Mouse (Mus musculus) gastrocnemius, adult 18-20 months (tissue): ENCODE results near the gene Mixl1. TPM values are rescaled to one million over a fixed set of nuclear protein-coding genes. Genes with fewer than 3 reads are reported as not detected.

Experiments
- DNase-seq: peaks from one replicate; pipeline ENCODE4 v3.0.0; 2021; ENCODE audit warnings: low spot score
- long read RNA-seq, 2 experiments: library from polyadenylated mRNA; stranded (forward); transcript quantifications; one replicate each; pipeline ENCODE4 v2.0.0; 2021
- total RNA-seq, 2 experiments: library from RNA; stranded (reverse); gene quantifications; 2 replicates each; pipeline ENCODE4 v1.2.3; 2021

Mixl1 gene
- total RNA-seq = not detected
- long read RNA-seq, experiment 1 = 0 reads
- long read RNA-seq, experiment 2 = 0 reads

- DNase-seq = no peak
Measured at GRCm38 (mm10) chr1:180696626-180697352, at the start of gene Mixl1. Gene Mixl1 (minus strand): TSS chr1:180697034.

GRCm38 (mm10) chr1:180729231-180729630 lies 32.4 kb upstream of the Mixl1 start:
- DNase-seq = no peak

GRCm38 (mm10) chr1:180726183-180726582 lies 29.3 kb upstream of the Mixl1 start:
- no peak for DNase-seq

- DNase-seq = peak; percentile 90
Measured at GRCm38 (mm10) chr1:180725704-180726179, 28.9 kb upstream of the Mixl1 start, which contains the start of gene Acbd3. Gene Acbd3 (plus strand): TSS chr1:180726043.

- DNase-seq = no peak
Measured at GRCm38 (mm10) chr1:180723701-180724238, 26.9 kb upstream of the Mixl1 start.

GRCm38 (mm10) chr1:180722608-180723007 lies 25.8 kb upstream of the Mixl1 start:
- DNase-seq = no peak

GRCm38 (mm10) chr1:180719951-180720689 lies 23.3 kb upstream of the Mixl1 start:
- DNase-seq = peak; percentile 79

- no peak for DNase-seq
Measured at GRCm38 (mm10) chr1:180719483-180719882, 22.6 kb upstream of the Mixl1 start.

- DNase-seq = no peak
Measured at GRCm38 (mm10) chr1:180718756-180719155, 21.9 kb upstream of the Mixl1 start.

GRCm38 (mm10) chr1:180708935-180709776 lies 12.3 kb upstream of the Mixl1 start:
- DNase-seq = no peak

GRCm38 (mm10) chr1:180707813-180708212 lies 11.0 kb upstream of the Mixl1 start:
- no peak for DNase-seq

- DNase-seq = no peak
Measured at GRCm38 (mm10) chr1:180707368-180707767, 10.5 kb upstream of the Mixl1 start.

GRCm38 (mm10) chr1:180703400-180703799 lies 6.6 kb upstream of the Mixl1 start:
- no peak for DNase-seq

GRCm38 (mm10) chr1:180698063-180698462 lies 1.2 kb upstream of the Mixl1 start:
- no peak for DNase-seq

- no peak for DNase-seq
Measured at GRCm38 (mm10) chr1:180691284-180691683, 5.5 kb downstream of the Mixl1 start.

Other genes starting within 250 kb of the Mixl1 start
- under 1 TPM; 0.59 to 0.78 TPM for gene Stum, start 213.5 kb downstream of the Mixl1 start, total RNA-seq
- gene Parp1, start 128.1 kb downstream of the Mixl1 start, total RNA-seq = 10 to 100 TPM; 57.0 to 64.2 TPM
- gene Lin9, start 55.9 kb downstream of the Mixl1 start, total RNA-seq = 1 to 10 TPM; 2.7 to 3.3 TPM
- 10 to 100 TPM; 12.0 to 14.6 TPM for gene Acbd3, start 29.0 kb upstream of the Mixl1 start, total RNA-seq
- 100 to 1,000 TPM; 285 to 302 TPM for gene H3f3a, start 116.9 kb upstream of the Mixl1 start, total RNA-seq
- 1 to 10 TPM; 7.1 to 9.6 TPM for gene Sde2, start 154.1 kb upstream of the Mixl1 start, total RNA-seq
- gene Lefty2, start 196.1 kb upstream of the Mixl1 start, total RNA-seq = not detected
- 10 to 100 TPM in 1 of 2 experiments, 1 to 10 TPM in 1; 9.9 to 10.9 TPM for gene Pycr2, start 207.3 kb upstream of the Mixl1 start, total RNA-seq
- under 1 TPM; 0.23 to 0.26 TPM for gene Lefty1, start 238.0 kb upstream of the Mixl1 start, total RNA-seq
- gene Tmem63a, start 245.3 kb upstream of the Mixl1 start, total RNA-seq = 10 to 100 TPM; 14.5 to 15.6 TPM